Mouse (Mus musculus): Measurements from ENCODE around the gene Tnni2. TPM values are rescaled to one million over a fixed set of nuclear protein-coding genes. Genes with fewer than 3 reads are reported as not detected.

Gene Tnni2
- 4.7 and 8.0 TPM in 2 replicates for polyA plus RNA-seq (2015; fragmentation: Nextera tagmentation; extraction: Ambion mirVana)

GRCm38 (mm10) chr7:142441585-142441984 lies at the start of gene Tnni2:
TSS of gene Tnni2 (plus strand) at chr7:142441808.

GRCm38 (mm10) chr7:142434137-142434865 lies 7.3 kb upstream of the Tnni2 start, which contains the start of gene Syt8:
TSS of gene Syt8 (plus strand) at chr7:142434850.

GRCm38 (mm10) chr7:142460636-142461077 lies 19.0 kb downstream of the Tnni2 start, which contains the start of gene Lsp1:
TSS of gene Lsp1 (plus strand) at chr7:142460809.

Other genes starting within 250 kb of the Tnni2 start
- gene Krtap5-3, start 240.4 kb upstream of the Tnni2 start, polyA plus RNA-seq (2015; fragmentation: Nextera tagmentation; extraction: Ambion mirVana), result not detected in 2 replicates
- not detected in 2 replicates for gene Gm7579, start 229.9 kb upstream of the Tnni2 start, polyA plus RNA-seq (2015; fragmentation: Nextera tagmentation; extraction: Ambion mirVana)
- not detected in 2 replicates for gene Krtap5-5, start 211.8 kb upstream of the Tnni2 start, polyA plus RNA-seq (2015; fragmentation: Nextera tagmentation; extraction: Ambion mirVana)
- not detected in 2 replicates for gene Gm40460, start 200.7 kb upstream of the Tnni2 start, polyA plus RNA-seq (2015; fragmentation: Nextera tagmentation; extraction: Ambion mirVana)
- not detected in 2 replicates for gene Gm2431, start 183.5 kb upstream of the Tnni2 start, polyA plus RNA-seq (2015; fragmentation: Nextera tagmentation; extraction: Ambion mirVana)
- gene Gm4559, start 167.4 kb upstream of the Tnni2 start, polyA plus RNA-seq (2015; fragmentation: Nextera tagmentation; extraction: Ambion mirVana), result not detected in 2 replicates
- gene Krtap5-1, start 144.7 kb upstream of the Tnni2 start, polyA plus RNA-seq (2015; fragmentation: Nextera tagmentation; extraction: Ambion mirVana), result not detected in 2 replicates
- not detected in 2 replicates for gene Krtap5-4, start 138.3 kb upstream of the Tnni2 start, polyA plus RNA-seq (2015; fragmentation: Nextera tagmentation; extraction: Ambion mirVana)
- 1.9 and 2.0 TPM in 2 replicates for gene Ifitm10, start 68.1 kb upstream of the Tnni2 start, polyA plus RNA-seq (2015; fragmentation: Nextera tagmentation; extraction: Ambion mirVana)
- gene Gm49369, start 59.1 kb upstream of the Tnni2 start, polyA plus RNA-seq (2015; fragmentation: Nextera tagmentation; extraction: Ambion mirVana), result 0.38 TPM in 1 of 2 replicates, not detected in the other
- gene Ctsd, start 53.8 kb upstream of the Tnni2 start, polyA plus RNA-seq (2015; fragmentation: Nextera tagmentation; extraction: Ambion mirVana), result 230 and 269 TPM in 2 replicates
- 0.39 and 0.79 TPM in 2 replicates for gene Syt8, start 7.0 kb upstream of the Tnni2 start, polyA plus RNA-seq (2015; fragmentation: Nextera tagmentation; extraction: Ambion mirVana)
- 82.2 and 114 TPM in 2 replicates for gene Lsp1, start 19.0 kb downstream of the Tnni2 start, polyA plus RNA-seq (2015; fragmentation: Nextera tagmentation; extraction: Ambion mirVana)
- gene Tnnt3, start 57.0 kb downstream of the Tnni2 start, polyA plus RNA-seq (2015; fragmentation: Nextera tagmentation; extraction: Ambion mirVana), result 0.48 and 1.4 TPM in 2 replicates
- 9.6 and 10.9 TPM in 2 replicates for gene Mrpl23, start 90.9 kb downstream of the Tnni2 start, polyA plus RNA-seq (2015; fragmentation: Nextera tagmentation; extraction: Ambion mirVana)
- 80.4 and 99.5 TPM in 2 replicates for gene Igf2, start 225.0 kb downstream of the Tnni2 start, polyA plus RNA-seq (2015; fragmentation: Nextera tagmentation; extraction: Ambion mirVana)
- not detected in 2 replicates for gene Gm49394, start 228.1 kb downstream of the Tnni2 start, polyA plus RNA-seq (2015; fragmentation: Nextera tagmentation; extraction: Ambion mirVana)